32 mouse cellular contexts compared by ENCODE assay signal in the genomic region with DNA sequence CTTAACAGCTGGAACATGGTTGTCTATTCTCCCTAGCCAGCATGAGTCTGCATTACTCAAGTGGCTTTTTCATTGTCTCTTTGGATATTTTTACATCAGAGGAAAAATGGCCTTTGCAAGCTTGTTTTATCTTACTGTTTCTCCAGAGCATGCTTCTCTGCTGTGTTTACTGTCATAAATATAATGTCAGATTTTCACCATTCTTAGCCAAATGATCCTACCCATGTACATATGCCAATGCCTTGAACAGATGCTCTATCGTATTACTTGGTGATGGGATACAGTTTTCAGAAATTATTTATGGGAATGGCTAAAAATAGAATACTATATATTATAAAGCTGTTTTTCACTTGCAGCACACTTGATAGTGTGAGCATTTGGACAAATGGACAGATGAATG.
"Had no signal": no experiment of that assay in that cellular context is flagged by ENCODE, and none has a peak within 500 bp of the region (broad histone marks: within the 10 kb centered on the region; RNA-seq: fewer than 3 reads in every experiment).

No protein-coding gene starts in this region.

- H3K27ac ChIP-seq: limb, embryonic 10.5 days; limb, embryonic 12.5 days; limb, embryonic 13.5 days; limb, embryonic 15.5 days; liver, embryonic 12.5 days; liver, embryonic 13.5 days; liver, embryonic 14.5 days; liver, embryonic 15.5 days; lung, embryonic 15.5 days; macrophage; midbrain, embryonic 10.5 days; midbrain, embryonic 12.5 days; midbrain, embryonic 13.5 days; midbrain, embryonic 15.5 days; neural tube, embryonic 12.5 days; neural tube, embryonic 13.5 days had no signal

- H3K4me1 ChIP-seq: limb, embryonic 10.5 days; limb, embryonic 12.5 days; limb, embryonic 13.5 days; limb, embryonic 15.5 days; liver, embryonic 12.5 days; liver, embryonic 13.5 days; liver, embryonic 15.5 days; lung, embryonic 15.5 days; megakaryocyte, embryonic 14.5 days; midbrain, embryonic 12.5 days; midbrain, embryonic 13.5 days; midbrain, embryonic 15.5 days; neural tube, embryonic 12.5 days had no signal

- H3K27me3 ChIP-seq: limb, embryonic 12.5 days; limb, embryonic 13.5 days; limb, embryonic 15.5 days; liver, embryonic 12.5 days; liver, embryonic 13.5 days; liver, embryonic 15.5 days; lung, embryonic 15.5 days; megakaryocyte, embryonic 14.5 days; midbrain, embryonic 12.5 days; midbrain, embryonic 13.5 days; midbrain, embryonic 15.5 days; neural tube, embryonic 12.5 days; neural tube, embryonic 13.5 days had no signal

- H3K9ac ChIP-seq: limb, embryonic 12.5 days; limb, embryonic 13.5 days; limb, embryonic 15.5 days; liver, embryonic 12.5 days; liver, embryonic 13.5 days; liver, embryonic 14.5 days; liver, embryonic 15.5 days; liver, postnatal 0 days; lung, embryonic 14.5 days; lung, embryonic 15.5 days; midbrain, embryonic 12.5 days; midbrain, embryonic 13.5 days; midbrain, embryonic 15.5 days; neural tube, embryonic 12.5 days; neural tube, embryonic 13.5 days had no signal

- H3K4me3 ChIP-seq: limb, embryonic 10.5 days; limb, embryonic 12.5 days; limb, embryonic 13.5 days; limb, embryonic 15.5 days; liver, embryonic 12.5 days; liver, embryonic 13.5 days; liver, embryonic 15.5 days; lung, embryonic 15.5 days; megakaryocyte, embryonic 14.5 days; midbrain, embryonic 10.5 days; midbrain, embryonic 12.5 days; midbrain, embryonic 13.5 days; midbrain, embryonic 15.5 days; myocyte; neural tube, embryonic 12.5 days; neural tube, embryonic 13.5 days had no signal

- H3K36me3 ChIP-seq: limb, embryonic 10.5 days; limb, embryonic 12.5 days; limb, embryonic 13.5 days; limb, embryonic 15.5 days; liver, embryonic 12.5 days; liver, embryonic 13.5 days; liver, embryonic 15.5 days; lung, embryonic 15.5 days; midbrain, embryonic 10.5 days; midbrain, embryonic 12.5 days; midbrain, embryonic 13.5 days; midbrain, embryonic 15.5 days; neural tube, embryonic 12.5 days; neural tube, embryonic 13.5 days had no signal

- H3K9me3 ChIP-seq: limb, embryonic 10.5 days; limb, embryonic 12.5 days; limb, embryonic 13.5 days; limb, embryonic 15.5 days; liver, embryonic 12.5 days; liver, embryonic 13.5 days; liver, embryonic 15.5 days; lung, embryonic 15.5 days; midbrain, embryonic 10.5 days; midbrain, embryonic 12.5 days; midbrain, embryonic 13.5 days; midbrain, embryonic 15.5 days; neural tube, embryonic 12.5 days; neural tube, embryonic 13.5 days had no signal

- ATAC-seq: liver, embryonic 12.5 days; liver, postnatal 0 days; lung, postnatal 0 days; midbrain, embryonic 13.5 days; midbrain, embryonic 15.5 days; midbrain, embryonic 16.5 days had no signal

- H3K4me2 ChIP-seq: limb, embryonic 12.5 days; limb, embryonic 13.5 days; limb, embryonic 15.5 days; liver, embryonic 11.5 days; liver, embryonic 12.5 days; liver, embryonic 13.5 days; liver, embryonic 15.5 days; lung, embryonic 14.5 days; lung, embryonic 15.5 days; midbrain, embryonic 11.5 days; midbrain, embryonic 12.5 days; midbrain, embryonic 13.5 days; midbrain, embryonic 15.5 days; neural tube, embryonic 12.5 days; neural tube, embryonic 13.5 days had no signal

- DNase-seq: left cerebral cortex, postnatal 4 days; liver; liver, embryonic 13.5 days; liver, postnatal 0 days; lung, adult 18-20 months; lung, embryonic 14.5 days; lung, postnatal 10 days; lung, postnatal 14 days; lung, postnatal 36 days; lung, postnatal 4 days; midbrain, embryonic 14.5 days had no signal
